Mouse (Mus musculus) adrenal gland, postnatal 14 days (tissue): ENCODE results near the gene Phactr1. TPM values are rescaled to one million over a fixed set of nuclear protein-coding genes. Genes with fewer than 3 reads are reported as not detected.

Experiments used
- DNase-seq: peaks from one replicate; pipeline ENCODE4 v3.0.0; 2021; ENCODE audit warnings: mixed read lengths
- total RNA-seq: library from RNA; stranded (reverse); gene quantifications from 2 replicates; pipeline ENCODE4 v1.2.3, GENCODE M21; 2021

Phactr1 gene
- total RNA-seq, 1 experiment from 2014 or later, result 9.5 TPM

DNA sequence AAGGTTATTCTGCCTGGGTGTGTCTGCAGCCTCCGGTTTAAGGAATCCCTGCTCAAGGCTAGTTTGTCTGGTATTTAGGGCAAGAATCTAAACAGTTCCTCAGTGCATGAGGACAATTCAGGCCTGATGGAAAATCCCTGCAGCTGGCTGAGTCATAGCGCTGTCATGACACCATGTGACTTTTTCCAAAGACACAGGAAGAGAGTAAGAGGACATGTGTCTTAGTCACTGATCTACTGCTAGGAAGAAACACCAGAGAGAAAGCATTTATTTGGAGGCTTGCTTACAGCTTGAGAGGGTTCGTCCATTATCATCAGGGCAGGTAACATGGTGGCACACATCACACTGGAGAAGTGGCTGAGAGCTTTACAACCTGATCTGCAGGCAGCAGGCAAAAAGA is 352.0 kb downstream of the Phactr1 start:
- DNase-seq, result no peak

DNA sequence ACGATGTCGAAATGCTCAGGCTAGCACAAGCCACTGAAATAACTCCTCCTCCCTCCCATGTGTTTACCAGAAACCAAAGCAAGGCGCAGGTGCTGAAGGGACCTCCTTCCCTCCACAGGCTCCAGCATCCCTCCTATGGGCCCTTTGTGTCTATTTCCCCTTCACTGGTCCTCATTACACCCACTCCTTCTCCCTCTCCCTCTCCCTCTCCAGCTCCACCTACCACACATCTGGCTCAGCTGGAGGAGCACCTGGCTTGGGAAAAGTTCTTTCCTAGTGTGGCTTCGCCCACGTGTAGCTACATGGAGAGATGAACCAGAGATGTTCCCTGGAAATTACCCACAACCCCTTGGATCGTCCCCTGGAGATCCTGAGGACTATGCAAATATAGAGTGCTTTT is 356.1 kb downstream of the Phactr1 start:
- no peak for DNase-seq

DNA sequence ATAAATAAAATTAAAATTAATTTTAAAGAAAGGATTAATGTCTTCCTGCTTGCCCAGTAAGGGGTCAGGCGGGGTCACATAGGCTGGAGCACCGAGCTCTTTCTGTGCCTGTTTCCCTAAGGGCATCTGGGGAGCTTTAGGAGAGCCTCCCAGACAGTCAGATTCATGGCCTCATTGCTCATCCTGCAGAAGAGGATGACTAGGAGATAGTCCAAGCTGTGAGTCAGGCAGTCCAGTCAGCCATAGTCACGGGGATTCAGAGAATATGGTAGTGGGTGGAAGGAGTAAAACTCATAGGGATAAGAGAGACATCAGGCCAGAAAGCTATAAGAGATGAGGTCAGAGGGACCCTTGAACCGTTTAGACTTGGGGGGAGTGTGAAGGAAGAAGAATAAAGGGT is 362.3 kb downstream of the Phactr1 start:
- no peak for DNase-seq

DNA sequence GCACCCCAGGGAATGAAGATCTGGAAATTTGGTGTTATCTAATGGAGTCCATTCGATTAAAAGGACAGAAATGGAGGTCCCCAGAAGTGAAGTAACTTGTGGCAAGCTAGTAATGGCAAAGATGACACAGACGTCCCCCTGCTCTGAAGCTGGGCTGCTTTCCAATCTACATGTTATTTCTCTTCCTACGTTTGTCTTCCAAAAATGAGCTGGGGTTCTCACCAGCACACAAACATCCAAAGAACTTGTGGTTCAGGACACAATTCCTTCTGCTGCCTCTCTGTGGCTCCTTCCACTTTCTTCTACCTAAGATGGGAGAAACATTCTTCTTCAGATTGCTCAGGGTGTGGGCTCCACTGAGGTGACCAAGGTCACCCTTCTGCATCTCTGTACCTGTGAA is 368.1 kb downstream of the Phactr1 start:
- DNase-seq, result no peak

DNA sequence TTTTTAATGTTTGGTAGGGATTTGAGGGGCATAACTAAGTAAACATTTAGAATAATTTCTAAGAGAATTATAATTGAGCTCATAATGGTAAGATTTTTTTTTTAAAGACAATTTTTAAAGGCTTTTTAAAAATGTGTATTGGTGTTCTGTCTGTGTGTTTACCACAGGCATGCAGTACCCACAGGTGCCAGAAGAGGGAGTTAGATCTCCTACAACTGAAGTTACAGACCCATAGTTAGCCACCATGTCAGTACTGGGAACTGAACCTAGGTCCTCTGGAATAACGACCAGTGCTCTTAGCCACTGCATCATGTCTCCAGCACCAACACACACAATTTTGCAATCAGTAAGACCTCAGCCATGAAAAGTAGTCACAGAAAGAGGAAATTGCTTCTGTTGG is 372.8 kb downstream of the Phactr1 start:
- no peak for DNase-seq

DNA sequence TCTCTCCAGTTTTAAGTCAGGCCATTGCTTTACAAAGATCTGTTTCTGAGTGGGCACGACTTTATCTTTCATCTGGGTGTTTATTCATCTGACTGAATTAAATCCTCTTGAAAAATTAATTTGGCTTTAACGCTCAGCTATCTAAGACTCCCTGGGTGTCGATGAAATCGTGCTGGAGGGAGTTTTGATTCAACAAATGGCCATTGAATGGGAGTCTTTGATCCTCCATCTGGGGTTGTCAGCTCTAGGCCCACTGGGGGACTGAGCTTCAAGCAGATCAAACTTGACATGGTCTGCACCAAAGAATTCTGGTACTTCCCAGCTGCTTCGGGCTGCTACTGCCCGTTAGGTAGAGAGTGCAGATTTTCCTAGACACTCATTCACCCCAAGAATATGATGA is 374.7 kb downstream of the Phactr1 start:
- DNase-seq, result no peak

DNA sequence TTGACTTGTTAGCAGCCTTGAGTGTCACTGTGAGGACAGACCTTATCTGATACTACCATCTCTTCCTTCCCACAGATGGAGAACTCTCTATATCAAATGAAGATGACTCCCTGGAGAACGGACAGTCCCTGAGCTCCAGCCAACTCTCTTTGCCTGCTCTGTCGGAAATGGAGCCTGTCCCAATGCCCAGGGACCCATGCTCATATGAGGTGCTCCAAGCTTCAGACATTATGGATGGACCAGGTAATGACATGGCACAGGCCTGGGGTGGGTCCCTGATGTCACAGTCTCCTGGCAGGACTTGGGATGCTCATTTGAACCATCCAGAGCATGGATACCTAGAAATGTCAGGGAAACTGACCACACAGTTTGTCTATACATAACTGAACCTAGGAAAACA is 376.7 kb downstream of the Phactr1 start:
- no peak for DNase-seq

DNA sequence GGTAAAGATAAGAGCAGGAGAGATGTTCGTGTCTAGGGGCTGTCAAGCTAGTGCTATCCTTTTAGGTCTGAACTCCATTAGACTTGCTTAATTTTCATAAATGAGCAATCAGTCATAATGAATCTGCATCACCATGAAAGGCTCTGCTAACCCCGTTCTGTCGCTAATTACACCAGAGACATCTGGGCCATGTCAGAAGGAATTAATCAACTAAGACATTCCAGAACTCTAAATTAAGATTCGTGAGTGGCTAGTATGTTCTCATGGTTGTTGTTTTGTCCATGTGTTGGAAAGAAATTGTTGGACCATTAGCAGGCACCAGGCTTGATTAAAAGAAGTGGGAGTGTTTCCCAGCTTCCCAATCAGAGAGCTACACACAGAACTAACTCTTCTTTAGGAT is 382.9 kb downstream of the Phactr1 start:
- no peak for DNase-seq

DNA sequence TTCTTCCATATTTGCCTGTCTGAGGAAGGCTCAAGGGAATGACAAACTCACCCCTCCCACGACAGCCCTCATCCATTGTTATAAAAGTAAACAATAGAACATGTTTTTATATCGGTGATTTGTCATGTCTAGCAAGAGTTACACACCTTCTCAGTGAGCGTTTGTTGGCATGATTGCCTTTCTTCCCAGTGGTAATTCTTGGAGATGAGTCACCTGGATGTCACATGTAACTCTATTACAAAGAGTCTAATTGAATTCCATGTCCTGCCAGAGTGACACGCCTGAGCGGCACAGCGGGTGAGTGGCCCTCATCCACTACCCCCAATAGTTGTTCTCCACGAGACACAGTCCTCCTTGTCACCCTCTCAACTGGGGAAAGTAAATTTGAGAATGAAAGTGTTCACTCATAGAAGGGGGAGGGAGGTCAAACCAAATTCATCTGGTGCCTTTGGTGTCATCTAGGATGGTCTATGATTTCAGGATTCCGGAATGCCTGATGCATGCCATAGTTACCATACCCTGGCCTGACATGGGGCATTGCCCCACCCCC is 388.4 kb downstream of the Phactr1 start:
- DNase-seq, result no peak

DNA sequence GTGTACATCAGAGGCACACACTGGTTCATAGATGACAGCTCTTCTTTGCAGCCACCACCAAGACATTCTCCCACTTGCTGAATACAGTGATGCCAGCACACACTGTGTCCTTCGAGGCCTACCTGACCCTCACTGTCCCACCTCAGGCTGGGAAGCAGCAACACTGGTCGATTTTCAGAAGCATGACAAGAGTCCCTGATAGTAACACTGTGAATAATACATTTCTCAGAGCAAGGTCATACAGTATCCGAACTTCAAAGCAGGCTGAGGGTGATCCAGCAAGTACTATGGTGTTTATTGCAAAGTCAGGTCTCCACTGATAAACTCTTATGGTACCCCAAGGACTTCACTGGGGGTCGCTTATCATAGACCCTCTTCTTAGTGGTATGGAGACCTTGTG is 390.1 kb downstream of the Phactr1 start:
- peak; percentile 29 for DNase-seq

DNA sequence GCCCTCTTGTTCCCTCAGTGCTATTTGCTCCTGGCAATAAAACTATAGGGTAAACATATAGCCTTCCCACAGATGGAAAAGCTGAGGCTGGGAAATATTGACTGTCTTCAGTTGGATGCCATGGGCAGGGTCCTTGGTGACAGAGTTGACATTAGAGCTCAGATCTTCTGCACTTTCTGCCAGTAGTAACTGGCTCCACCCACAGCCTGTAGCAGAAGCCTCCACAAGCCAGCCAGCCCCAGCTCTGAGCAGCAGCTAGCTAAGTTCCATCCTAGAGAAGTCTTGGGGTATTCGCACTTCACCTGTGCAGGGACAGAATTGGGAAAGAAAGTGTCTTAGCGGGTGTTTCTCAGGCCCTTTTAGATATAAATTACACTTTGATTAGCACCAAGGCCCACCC is 390.5 kb downstream of the Phactr1 start:
- DNase-seq, result peak; percentile 27

DNA sequence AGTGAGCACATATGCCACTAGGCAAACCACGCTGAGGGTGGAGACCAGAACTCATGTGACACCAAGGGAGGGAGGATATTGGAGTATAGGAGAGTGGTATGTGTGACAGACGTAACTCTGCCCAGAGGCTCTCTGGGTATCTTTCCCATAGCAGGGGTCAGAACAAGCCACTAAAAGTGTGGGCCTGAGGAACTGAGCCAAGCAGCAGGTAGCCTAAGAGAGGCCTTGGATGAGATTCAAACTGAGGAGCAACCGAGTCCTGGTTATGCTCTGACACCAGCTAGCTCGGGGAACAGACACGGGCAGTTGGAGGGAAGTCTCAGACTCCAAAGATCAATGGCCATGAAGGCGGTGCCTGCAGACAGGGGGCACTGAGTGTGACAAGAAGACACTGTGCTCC is 395.0 kb downstream of the Phactr1 start:
- DNase-seq, result no peak

DNA sequence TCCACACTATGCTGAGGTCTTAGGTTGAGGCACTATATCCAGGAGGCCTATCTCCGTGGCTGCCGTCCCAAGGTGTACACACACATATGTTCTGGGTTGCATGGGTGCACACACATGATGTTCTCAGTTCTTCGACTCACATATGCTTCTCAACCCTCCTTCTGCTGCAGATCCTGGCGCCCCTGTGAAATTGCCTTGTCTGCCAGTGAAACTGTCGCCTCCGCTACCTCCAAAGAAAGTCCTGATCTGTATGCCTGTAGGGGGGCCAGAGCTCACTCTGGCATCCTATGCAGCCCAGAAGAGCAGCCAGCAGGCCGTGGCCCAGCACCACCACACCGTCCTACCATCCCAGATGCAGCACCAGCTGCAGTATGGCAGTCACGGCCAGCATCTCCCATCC is 397.1 kb downstream of the Phactr1 start:
- DNase-seq, result no peak

DNA sequence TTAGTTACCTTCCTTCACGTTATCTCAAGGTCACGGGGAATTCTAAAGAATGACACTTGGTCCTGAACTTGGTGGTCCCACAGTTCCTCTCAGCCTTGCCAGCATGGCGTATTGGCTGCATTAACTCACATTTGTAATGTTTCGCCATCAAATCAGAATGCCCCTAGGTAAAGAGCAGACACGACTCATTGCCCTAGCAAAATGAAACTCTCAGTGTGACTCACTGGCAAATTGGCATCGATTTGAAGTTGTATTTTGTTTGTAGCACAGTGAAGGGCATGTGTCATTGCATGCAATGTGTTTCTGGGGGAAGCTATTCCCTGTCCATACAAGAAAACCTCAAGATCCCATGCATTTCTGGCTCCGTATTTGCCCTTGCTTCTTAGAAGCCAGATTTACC is 404.8 kb downstream of the Phactr1 start:
- DNase-seq, result peak; percentile 18

DNA sequence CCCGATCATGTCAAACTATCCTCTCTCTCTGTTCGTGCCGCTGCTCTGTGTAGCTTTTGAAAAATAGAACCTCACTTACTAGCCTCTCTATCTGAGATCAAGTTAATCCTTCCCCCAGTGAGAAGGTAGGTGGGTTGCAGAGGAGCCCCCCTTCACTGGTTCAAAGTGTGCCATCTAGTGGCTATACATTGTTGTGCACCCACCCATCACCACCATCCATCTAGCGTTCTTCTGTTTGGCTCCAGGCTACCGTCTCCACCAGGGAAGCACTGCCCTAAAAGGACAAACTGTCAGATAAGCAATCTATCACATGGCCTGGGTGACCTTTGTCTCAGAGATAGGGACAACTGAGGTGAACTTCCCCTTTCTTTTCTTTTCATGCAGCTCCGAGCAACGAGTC is 413.9 kb downstream of the Phactr1 start:
- peak; percentile 61 for DNase-seq

DNA sequence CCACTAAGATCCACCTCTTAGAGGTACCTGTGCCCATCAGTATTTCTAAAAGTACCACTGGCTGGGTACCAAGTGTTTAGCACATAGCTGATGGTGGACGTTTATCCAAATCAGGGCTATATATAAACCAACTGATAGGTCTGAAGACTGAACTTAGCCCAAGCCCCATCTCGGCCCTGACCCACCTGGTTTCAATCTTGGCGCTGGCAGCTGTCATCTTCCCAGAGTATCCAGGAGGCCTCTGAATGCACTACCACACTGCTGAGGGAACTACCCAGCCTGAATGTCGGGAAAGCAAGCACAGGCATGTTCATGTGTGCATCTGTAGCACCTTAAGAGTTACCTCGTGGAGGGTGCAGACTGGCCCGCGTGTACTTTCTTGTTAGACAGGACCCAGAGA is 422.5 kb downstream of the Phactr1 start:
- DNase-seq, result no peak

DNA sequence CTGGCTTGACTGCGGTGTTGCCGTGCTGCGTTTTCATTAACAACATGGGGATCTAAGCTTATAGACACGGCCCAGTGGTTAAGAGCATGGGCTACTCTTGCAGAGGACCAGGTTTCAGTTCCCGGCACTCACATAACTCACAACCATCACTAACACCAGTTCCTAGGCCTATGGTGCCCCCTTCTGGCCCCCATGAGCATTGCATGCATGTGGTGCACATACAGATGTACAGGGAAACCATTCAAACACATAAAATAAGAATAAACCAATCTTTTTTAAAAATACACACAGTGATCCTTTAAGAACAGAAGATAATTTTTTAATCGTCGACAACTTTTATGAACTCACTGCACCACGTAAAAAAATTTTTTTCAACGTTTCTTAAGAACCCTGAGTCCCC is 424.1 kb downstream of the Phactr1 start:
- DNase-seq, result no peak

DNA sequence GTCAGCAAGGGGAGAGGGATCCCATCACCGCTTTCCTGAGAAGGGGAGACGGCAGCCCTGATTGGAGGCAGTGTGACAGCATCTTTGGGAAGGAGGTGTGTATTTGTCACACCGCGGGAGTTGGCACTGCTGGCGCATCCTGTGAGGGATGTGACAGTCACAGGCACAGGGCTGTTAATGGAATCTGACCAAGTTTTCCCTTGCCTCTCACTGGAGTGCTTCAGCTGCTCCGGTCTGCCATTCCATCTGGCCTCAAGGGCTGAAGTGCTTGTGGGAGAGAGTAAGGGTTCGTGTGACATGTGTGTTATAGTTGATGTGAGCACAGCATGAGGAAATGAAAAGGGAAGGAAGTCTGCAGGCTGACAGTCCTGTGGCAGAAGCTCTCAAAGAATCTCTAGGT is 431.9 kb downstream of the Phactr1 start:
- no peak for DNase-seq

DNA sequence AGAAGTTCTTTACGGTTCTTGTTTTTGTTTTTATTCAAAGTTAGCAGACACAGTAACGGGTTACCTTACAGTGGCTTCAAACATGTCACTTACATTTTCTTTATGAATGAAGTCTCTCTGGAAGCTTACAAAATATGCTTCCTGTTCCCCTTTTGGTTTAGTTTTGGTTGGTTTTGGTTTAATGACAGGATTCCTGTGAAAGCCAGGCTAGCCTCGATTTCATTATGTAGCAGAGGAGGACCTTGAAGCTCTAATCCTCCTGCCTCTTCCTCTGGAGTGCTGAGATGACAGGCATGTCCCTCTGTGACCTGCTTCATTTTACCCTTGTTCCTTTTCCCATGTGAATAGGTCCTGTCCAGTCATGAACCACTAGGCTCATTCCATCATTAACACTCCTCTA is 432.3 kb downstream of the Phactr1 start:
- no peak for DNase-seq

DNA sequence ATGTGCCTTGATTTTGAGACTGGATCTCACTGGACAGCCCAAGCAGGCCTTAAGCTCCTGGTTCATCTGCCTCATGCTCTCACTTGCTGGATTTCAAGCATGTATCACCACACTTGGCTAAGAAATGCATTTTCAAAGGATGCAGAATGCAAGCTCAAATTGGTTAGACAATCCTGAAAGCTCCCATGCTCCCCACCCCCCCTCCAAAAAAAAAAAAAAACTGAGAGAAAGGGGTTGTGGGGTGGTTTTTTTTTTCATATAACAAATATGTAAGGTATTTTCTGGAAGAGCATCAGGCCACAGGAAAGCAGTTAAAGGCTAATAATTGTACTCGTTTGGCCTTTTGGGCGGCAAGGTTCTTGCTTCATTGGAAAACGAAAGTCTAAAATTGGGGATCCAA is 432.7 kb downstream of the Phactr1 start:
- DNase-seq, result no peak

DNA sequence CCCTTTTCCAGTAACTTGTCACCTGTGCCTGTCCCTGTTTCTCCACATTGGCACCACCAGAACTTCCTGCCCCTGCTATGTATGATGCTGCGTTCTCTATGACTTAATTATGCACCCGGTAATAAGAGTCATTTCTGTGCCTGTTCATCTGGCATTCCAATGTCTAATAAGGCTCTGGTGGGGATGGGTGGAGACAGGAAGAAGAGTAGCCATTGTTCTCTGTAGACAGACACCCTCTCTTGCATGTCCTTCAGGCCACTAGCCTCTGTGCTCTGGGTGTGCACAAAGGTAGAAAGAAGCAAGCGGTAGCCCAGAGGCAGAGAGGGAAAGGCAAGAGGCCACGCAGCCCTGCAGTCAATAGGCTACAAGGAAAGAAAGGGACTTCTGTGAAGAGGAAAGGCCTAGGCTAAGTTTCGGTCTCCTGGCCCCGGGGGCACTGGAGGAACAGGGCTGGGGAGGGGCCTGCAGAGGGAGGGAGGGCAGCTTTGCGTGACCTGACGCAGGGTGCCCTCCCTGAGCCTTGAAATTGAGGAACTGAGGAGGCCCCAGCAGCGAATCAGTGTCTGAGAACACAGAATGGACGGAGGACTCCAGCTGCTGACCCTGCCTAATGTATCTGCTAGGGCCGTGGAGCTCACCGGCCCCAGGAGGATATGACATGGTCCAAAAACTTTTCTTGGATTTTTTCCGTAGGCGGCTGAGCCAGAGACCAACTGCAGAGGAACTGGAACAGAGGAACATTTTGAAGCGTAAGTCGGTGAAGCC is 442.1 kb downstream of the Phactr1 start:
- peak; percentile 12 for DNase-seq

DNA sequence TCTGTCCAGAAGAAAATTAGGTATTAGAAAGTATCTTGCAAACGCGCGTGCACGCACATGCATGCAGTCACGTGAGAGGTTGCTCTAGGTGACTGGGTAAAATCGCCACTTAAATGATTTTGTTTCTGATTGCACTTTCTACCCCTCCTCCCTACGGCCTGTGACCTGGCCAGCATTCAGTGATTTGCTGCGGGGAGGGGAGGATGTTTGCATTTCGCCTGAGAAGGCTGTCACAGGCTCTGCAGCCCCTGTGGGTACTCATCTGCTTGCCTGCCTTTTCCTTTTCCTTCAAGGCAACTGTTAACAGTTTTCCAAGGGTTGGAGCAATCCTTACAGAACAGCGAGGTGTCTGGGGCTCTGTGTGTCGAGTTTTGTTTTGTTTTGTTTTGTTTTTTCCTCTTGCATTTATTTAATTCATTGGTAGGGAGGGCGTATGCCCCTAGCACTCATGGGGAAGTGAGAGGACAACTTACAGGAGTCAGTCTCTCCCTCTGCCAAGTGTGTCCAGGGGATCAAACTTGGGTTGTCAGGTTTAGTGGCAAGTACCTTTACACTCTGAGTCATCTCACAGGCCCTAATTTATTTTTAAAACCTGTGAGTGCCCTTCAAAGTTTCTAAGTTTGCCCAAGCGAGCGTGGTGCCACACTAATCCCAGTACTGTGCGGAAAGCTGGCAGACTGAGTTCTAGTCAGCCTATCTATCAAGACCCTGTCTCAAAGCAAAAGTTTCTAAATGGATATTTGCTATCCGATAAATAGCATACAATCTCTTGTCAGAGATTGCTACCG is 443.7 kb downstream of the Phactr1 start:
- DNase-seq, result no peak

DNA sequence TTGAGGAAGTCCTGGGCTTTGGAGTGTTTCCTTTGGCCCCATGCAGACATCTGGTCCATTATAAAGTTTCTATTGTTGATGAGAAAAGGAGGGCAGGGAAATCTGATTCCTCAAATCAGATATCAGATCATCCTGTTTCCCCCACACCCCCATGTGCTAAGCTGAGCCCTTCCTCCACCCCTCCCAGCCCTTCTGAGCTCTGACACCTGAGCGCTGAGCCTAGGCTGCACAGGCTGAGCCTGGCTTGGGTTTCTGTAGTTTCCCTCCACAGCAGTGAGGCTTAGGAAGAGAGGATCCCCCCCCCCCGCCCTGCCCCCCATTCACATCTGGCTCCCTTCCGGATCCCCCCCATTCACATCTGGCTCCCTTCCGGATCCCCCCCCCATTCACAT is 444.3 kb downstream of the Phactr1 start:
- no peak for DNase-seq

DNA sequence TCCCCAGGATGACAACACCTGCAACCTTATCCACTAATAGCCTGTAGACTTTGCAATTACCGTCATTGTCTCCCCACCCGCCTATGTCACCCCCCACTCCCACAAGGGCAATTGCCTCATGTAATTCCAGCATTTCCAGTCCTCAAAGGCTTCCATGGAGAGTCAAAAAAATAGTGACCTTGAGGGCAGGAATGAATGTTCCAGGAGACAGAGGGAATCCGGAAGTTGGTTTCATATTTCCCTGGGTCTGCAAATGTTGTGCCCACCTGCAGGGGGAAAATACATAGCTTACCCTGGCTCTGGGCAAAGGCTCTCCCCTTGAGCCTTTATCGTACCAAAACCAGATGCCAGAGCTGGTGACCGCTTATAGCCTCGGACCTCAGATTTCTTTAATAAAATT is 449.7 kb downstream of the Phactr1 start:
- DNase-seq, result no peak
